Mouse (Mus musculus): ENCODE data around the gene Zc3hc1.
"Not testable (repeated sequence)": the region's sequence is repeated elsewhere in the genome, so short reads cannot be mapped to it uniquely, and the experiment has no call there.

Gene Zc3hc1

GRCm38 (mm10) chr6:30390714-30391697, at the start of gene Zc3hc1:
TSS of gene Zc3hc1 (minus strand) at chr6:30391028.
- DNase-seq (ENCODE audit: low read depth), result peak; percentile 90

DNA sequence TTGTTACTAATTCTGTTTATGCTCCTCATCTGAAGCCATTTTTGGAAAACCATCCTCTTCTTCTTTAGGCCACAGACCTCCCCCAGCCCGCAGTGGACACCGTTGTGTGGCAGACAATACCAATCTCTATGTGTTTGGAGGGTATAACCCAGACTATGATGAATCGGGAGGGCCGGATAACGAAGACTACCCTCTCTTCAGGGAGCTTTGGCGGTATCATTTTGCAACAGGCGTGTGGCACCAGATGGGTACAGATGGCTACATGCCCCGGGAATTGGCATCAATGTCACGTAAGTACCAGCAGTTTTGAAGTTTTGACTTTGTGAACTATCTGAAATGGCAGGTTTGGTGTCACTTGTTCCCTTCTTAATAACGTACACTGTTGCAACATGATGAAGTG, 48.7 kb upstream of the Zc3hc1 start:
- DNase-seq (ENCODE audit: low read depth), result no peak

DNA sequence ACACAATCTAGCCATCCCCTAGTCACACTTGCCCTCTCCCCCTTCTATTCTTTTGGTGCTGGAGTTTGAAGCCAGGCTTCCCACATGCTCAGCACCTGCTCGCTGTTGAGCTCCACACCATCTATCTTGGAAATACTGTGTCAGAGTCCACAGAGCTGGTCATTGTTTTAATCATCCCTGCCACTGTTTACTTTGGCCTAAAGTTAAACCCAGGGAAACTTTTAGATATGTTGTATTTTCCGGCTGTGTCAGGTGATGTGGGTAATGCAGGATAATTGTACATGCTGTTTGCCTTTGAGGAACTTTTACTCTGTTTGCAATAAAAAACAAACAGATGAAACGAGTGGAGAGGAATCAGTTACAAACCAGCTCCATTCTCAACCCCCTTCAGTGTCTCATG, 46.2 kb upstream of the Zc3hc1 start:
- DNase-seq (ENCODE audit: low read depth), result no peak

- DNase-seq (ENCODE audit: low read depth), result no peak
Measured at GRCm38 (mm10) chr6:30436476-30436875, 45.6 kb upstream of the Zc3hc1 start.

DNA sequence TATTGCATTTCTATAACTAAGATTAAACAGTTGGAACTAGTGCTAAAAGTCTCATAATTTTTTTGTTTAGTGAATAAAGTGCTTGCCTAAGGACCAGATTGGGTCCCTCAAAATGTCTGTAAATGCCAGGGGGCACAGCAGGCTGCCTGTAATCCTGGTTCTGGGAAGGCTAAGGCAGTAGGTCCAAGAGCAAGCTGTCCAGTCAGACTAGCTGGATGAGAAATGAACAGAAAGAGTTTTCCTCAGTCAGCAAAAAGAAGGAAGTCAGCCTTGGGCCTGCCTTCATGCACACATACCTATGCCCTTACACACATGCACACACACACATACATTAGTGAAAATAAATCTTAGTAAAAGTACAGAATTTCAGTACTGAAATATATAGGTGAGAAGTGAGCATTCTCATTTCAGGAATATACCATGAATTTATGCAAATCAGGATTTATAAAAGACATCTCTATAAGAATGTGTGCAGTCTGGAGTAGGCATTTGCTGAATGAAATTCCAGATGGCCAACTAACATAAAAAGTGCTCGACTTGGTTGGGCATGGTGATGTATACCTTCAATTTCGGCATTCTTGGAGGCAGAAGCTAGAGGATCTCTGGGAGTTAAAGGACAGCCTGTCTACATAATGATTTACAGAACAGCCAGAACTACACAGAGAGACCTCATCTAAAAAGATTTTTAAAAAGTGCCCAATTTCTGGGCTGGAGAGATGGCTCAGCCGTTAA, 41.8 kb upstream of the Zc3hc1 start:
- no peak for DNase-seq (ENCODE audit: low read depth)

GRCm38 (mm10) chr6:30416801-30417200, 26.0 kb upstream of the Zc3hc1 start:
- DNase-seq (ENCODE audit: low read depth), result no peak

DNA sequence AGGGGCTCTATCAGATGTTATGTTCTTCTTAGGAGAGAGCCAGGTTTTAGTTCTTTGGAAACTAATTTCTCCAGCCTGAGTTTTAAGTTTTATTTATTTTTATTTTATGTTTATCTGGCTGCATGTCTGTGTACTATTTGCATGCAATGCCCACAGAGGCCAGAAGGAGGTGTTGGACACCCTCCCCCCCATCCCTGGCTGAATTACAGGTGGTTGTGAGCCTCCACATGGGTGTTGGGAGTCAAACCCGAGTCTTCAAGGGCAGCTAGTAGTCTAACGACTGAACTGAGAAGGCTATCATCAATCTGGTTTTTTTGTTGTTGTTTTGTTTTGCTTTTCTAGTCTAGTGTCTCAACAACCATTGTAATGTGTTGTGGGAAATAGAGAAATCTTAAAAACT, 25.3 kb upstream of the Zc3hc1 start:
- DNase-seq (ENCODE audit: low read depth), result no peak

- DNase-seq (ENCODE audit: low read depth), result no peak
Measured at GRCm38 (mm10) chr6:30411311-30411710, 20.5 kb upstream of the Zc3hc1 start.

DNA sequence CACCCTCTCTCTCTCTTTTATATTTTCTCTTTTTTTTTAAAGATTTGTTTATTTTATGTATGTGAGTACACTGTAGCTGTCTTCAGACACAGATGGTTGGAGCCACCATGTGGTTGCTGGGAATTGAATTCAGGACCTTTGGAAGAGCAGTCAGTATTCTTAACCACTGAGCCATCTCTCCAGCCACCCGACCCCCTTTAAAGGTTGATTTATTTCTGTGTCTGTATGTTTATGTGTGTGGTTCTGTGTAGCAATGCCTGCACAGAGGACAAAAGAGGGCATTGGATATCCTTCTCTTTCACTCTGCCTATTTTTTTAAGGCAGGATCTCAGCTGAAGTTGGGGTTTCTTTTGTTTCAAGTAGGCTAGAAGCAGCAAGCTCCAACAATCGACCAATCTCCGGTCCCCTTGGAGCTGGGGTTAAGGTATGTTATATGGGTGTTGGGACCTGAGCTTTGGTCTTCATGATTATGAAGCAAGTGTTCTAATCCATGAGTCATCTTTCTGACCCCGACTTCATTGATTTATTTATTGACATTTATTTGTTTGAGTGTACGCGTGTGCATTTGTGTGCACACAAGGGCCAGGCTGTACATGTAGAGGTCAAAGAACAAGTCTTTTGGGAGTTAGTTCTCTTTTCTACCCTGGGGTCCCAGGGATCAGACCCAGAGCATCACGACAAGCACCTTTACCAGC, 18.7 kb upstream of the Zc3hc1 start:
- DNase-seq (ENCODE audit: low read depth), result no peak

DNA sequence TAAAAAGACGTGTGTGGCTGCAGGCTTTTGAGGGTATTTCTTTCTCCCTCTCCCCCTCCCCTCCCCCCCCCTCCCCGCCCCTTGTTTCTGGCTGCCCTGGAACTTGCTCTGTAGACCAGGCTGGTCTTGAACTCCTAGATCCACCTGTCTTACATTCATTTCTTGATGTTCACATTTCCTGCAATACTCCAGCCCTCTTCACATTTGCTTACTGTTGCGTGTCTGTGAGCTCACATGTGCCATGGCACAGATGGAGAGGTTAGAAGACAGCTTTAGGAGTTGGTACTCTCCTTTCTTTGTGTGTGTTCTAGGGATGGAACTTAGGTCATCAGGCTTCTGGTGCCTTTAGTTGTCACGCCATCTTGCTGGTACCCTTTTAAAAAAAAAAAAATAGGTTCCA, 17.4 kb upstream of the Zc3hc1 start:
- no peak for DNase-seq (ENCODE audit: low read depth)

GRCm38 (mm10) chr6:30404671-30405070, 13.8 kb upstream of the Zc3hc1 start:
- no peak for DNase-seq (ENCODE audit: low read depth)

GRCm38 (mm10) chr6:30403465-30403864, 12.6 kb upstream of the Zc3hc1 start:
- peak; percentile 81 for DNase-seq (ENCODE audit: low read depth)

DNA sequence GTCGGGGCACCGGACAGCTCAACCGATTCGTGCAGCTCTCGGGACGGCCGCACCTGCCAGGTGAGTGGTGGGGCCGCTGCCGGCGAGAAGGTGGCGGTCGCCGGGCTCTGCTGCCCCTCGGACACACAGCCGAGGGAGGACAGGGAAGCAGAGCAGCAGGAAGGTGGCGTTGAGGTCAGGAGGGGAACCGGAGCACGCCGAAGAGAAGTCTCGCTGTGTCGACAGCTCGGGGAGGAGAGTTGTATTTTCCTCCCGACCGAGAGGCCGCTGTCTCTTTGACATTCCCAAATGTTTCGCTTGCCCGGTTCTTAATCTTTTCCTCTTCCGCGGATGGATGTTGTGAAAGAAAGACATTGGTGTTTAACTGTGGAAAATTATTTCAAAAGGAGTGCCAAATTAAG, 11.3 kb upstream of the Zc3hc1 start:
- DNase-seq (ENCODE audit: low read depth), result no peak

DNA sequence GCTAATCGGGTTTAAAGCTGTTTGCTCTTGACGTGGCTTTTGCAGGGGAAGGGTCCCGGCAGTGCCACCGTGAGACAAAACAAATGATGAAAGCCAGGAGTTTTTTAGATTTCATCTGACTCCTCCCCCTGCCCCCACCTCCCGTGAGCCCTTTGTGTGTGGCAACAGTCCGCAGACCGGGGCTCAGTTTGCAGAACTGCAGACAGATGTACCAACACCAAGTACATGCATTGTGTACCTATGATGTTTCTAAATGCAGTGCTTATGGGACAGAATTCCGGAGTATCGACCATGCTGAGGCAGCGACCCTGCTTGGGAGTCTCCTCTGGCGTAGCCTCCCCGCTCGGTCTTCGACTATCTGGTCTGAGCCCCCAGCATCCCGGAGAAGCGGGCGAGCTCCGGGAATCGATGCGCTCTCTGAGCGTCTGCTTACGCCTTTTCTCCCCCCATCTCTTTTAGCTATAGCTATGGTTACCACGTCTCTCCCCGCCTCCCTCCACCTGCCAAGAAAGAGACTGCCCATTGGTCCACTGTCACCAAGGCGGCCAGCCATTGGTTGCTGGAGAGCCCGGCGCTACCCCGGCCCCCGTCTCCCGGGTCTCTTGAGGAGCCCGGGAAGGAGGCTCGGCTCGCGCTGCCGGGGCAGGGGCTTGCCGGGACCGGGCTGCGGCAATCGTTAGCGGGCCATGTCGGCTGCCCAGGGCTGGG, 10.6 kb upstream of the Zc3hc1 start, which contains the start of gene Klhdc10:
Gene Klhdc10, plus strand, starts transcription at position 561 of the 708 bp plus-strand sequence.
- DNase-seq (ENCODE audit: low read depth), result peak; percentile 97

DNA sequence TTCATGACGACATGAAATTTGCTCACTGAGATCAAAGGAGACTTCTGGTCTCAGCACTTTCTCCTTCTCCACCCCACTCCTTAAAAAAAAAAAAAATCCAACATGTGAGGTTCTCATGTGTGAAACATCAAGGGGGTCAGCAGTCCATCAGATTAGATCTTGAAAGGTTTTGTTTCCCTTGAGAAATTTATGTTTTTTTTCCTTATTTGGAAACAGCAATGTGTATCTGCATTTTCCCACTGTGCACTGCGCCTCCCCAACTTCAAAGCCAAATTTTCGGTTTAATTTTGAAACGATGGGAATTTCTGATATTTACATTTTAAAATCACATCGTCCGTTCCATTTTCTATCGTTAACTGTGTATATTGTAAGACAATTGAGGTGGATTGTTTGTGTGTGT, 9.9 kb upstream of the Zc3hc1 start:
- DNase-seq (ENCODE audit: low read depth), result no peak

DNA sequence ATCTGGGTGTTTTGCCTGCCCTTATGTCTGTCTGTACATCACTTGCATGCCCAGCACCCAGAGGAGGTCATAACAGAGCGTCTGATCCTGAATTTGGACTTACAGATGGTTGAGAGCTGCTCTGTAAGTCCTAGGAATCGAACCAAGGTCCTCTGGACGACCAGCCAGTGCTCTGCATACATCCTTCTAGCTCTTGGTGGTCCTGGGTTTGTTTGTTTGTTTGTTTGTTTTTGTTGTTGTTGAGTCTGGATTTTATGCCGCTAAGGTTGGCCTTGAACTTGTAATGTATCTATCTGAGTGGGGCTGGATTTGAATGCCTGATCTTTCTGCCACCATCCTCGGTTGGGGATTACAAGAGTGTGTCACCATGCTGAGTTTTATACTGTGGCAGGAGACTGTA, 9.3 kb upstream of the Zc3hc1 start:
- no peak for DNase-seq (ENCODE audit: low read depth)

DNA sequence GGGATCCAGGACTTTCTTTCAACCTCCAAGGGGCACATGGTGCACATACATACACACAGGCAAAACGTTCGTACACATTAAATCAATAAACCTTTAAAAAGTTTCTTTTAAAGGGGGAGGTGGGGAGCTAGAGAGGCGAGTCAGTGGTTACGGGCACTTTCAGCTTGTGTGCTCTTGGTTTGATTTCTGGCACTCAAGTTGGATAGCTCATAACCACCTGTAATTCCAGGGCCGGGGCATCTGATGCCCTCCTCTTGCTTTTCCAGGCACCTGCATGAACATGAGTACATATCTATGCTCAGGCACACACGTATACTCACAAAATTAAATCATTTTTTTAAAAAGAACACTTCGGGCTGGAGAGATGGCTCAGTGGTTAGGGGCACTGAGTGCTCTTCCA, 1.2 kb upstream of the Zc3hc1 start:
- DNase-seq (ENCODE audit: low read depth), result no peak

- not testable (repeated sequence) for DNase-seq (ENCODE audit: low read depth)
Measured at GRCm38 (mm10) chr6:30390271-30390670, 557 bp downstream of the Zc3hc1 start.

DNA sequence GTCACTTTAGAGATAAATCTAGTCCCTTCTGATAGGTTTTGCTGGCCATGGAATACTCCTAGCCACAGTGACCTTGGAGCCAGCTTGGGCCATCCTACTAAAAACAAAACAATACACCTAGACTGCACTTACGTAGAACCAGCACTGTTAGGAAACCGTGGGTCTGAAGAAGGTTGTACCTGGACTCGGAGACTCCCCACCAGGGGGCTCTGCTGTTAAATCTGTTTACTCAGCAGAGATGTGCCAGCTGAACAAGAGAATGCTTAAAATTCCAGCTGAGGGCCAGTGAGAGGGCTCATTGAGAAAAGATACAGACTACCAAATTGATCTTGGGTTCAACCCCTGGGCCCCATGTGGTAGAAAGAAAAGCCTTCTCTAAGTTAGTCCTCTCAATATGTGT, 9.7 kb downstream of the Zc3hc1 start:
- no peak for DNase-seq (ENCODE audit: low read depth)

- no peak for DNase-seq (ENCODE audit: low read depth)
Measured at GRCm38 (mm10) chr6:30375791-30376190, 15.0 kb downstream of the Zc3hc1 start.

- DNase-seq (ENCODE audit: low read depth), result no peak
Measured at GRCm38 (mm10) chr6:30374731-30375510, 15.9 kb downstream of the Zc3hc1 start.

All from c-Kit-positive CD71-positive TER-119-negative erythroid progenitor cells, embryonic 14.5 days (primary cell).